Mouse (Mus musculus) lung, embryonic 15.5 days (tissue): ENCODE data around the gene Popdc2. TPM values are rescaled to one million over a fixed set of nuclear protein-coding genes. Genes with fewer than 3 reads are reported as not detected.

ENCODE experiments used
- ATAC-seq: fragments of 200-750 bp; cut with Nextera tagmentation; 2 replicates; pipeline ENCODE4 v1.8.0; 2017; ENCODE audit warnings: moderate number of reproducible peaks, borderline replicate concordance; ENCODE audit not compliant: low FRiP score, low TSS enrichment; ENCODE audit errors: extremely low read depth
- H3K27ac ChIP-seq: fragments of 300-500 bp; sonication (generic); 2 replicates; pipeline ENCODE4 v1.5.1; 2015; ENCODE audit warnings: moderate library complexity, mild to moderate bottlenecking, inconsistent platforms
- H3K27me3 ChIP-seq: fragments of 300-500 bp; sonication (generic); 2 replicates; pipeline ENCODE4 v1.6.1; 2015; ENCODE audit warnings: inconsistent platforms
- H3K36me3 ChIP-seq: fragments of 300-500 bp; sonication (generic); 2 replicates; pipeline ENCODE4 v1.6.1; 2015; ENCODE audit warnings: inconsistent platforms
- H3K4me1 ChIP-seq: fragments of 300-500 bp; sonication (generic); 2 replicates; pipeline ENCODE4 v1.6.1; 2015; ENCODE audit warnings: inconsistent platforms
- H3K4me2 ChIP-seq: fragments of 300-500 bp; sonication (generic); 2 replicates; pipeline ENCODE4 v1.6.1; 2015; ENCODE audit warnings: inconsistent platforms, mild to moderate bottlenecking, moderate library complexity
- H3K4me3 ChIP-seq: fragments of 300-500 bp; sonication (generic); 2 replicates; pipeline ENCODE4 v1.5.1; 2015; ENCODE audit warnings: mild to moderate bottlenecking, inconsistent platforms
- H3K9ac ChIP-seq: fragments of 300-500 bp; sonication (generic); 2 replicates; pipeline ENCODE4 v1.6.1; 2015; ENCODE audit warnings: inconsistent platforms
- H3K9me3 ChIP-seq: fragments of 300-500 bp; sonication (generic); 2 replicates; pipeline ENCODE4 v1.6.1; 2016; ENCODE audit warnings: inconsistent platforms
- WGBS: fragments of 180-500 bp; shearing (Covaris S2); methylation state at CpG from one replicate; pipeline ENCODE4 v1.1.7; 2015; 5-methylcytosine and 5-hydroxymethylcytosine counted together
- polyA plus RNA-seq: library from polyadenylated mRNA; unstranded; fragments of >200 nt; fragmentation: Nextera tagmentation; extraction: Ambion mirVana; gene quantifications from 2 replicates; pipeline ENCODE4 v1.2.1, GENCODE M21; 2015

The Popdc2 gene
- polyA plus RNA-seq, 1 experiment from 2014 or later: 10.8 TPM

DNA sequence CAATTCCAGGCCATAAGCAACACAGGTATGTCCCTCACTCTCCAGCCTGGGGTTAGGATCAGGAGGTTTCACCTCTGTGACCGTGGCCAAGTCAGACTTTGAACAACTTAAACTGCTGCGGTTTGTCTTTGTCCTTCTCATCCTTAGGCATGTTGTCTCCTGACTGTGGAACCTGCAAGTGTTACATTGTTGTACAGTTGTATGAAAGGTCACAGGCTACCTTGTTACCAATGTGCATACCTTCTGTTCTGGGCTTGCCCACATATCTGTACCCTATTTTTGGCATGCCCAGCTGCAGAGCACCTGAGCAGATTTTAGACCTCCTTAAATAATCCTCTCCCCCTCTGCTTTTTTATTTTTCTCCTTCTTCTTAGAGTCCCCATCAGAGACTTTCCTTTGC is 2.8 kb upstream of the Popdc2 start:
- Histone ChIP-seq H3K9ac (no peak overlapping the region), H3K4me3 (no peak overlapping the region), H3K9me3 (no peaks in the 10 kb centered on the region), H3K36me3 (no peaks in the 10 kb centered on the region), H3K27ac (no peak overlapping the region), H3K4me2 (no peak overlapping the region), H3K4me1 (peaks cover 15% of the 10 kb centered on the region), H3K27me3 (no peaks in the 10 kb centered on the region)
- no peak for ATAC-seq
- 89% methylated on average over 2 of the region's 2 CpGs for WGBS

DNA sequence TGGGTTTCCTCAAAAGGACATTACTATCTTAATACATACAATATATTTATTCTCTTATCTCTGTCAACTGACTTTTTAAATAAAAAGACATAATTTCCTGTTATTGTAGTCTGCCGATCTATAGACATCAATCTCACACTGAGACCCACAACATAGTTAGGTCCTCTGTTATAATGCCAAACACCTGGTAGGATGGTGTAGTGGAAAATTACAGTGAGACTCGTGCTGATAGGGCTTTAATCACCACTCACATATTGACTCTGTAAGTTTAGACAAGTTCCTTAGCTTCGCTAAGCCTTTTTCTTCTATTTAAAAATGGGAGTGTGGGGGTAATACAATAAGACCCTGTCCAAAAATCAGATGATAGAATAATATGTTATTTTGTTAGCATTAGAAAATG is 2.2 kb upstream of the Popdc2 start:
- Histone ChIP-seq H3K4me3 (no peak overlapping the region), H3K36me3 (no peaks in the 10 kb centered on the region), H3K4me1 (peaks cover 15% of the 10 kb centered on the region), H3K27me3 (no peaks in the 10 kb centered on the region), H3K9ac (no peak overlapping the region), H3K27ac (no peak overlapping the region), H3K9me3 (no peaks in the 10 kb centered on the region), H3K4me2 (no peak overlapping the region)
- 53% methylated on average over 3 of the region's 3 CpGs for WGBS
- no peak for ATAC-seq

DNA sequence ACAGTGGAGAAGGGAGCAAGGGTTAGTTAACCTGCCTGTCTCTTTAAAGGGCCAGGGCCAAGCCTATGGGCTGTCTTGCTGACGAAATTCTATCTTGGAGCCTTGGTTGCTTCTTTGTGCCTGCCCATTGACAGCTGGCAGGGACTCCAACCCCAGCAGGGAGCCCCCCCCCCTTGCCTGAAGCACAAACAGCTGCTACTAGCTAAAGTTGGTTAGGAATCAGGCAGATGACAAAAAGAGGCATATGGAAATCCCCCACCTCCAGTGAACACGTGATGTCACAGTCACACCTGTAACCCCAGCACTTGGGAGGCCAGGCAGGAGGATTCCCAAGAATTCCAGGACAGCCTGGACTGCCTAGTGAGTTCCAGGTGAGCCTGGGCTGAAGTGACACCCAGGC is 1.7 kb upstream of the Popdc2 start:
- no peak for ATAC-seq
- Histone ChIP-seq H3K9ac (no peak overlapping the region), H3K36me3 (no peaks in the 10 kb centered on the region), H3K4me2 (no peak overlapping the region), H3K9me3 (no peaks in the 10 kb centered on the region), H3K27me3 (no peaks in the 10 kb centered on the region), H3K27ac (no peak overlapping the region), H3K4me3 (no peak overlapping the region), H3K4me1 (peaks cover 15% of the 10 kb centered on the region)
- 18% methylated on average over 2 of the region's 2 CpGs for WGBS

GRCm38 (mm10) chr16:38362493-38363255 is 665 bp downstream of the Popdc2 start:
- no peak for ATAC-seq
- no peaks in the 10 kb centered on the region for H3K9me3 ChIP-seq
- H3K27me3 ChIP-seq: no peaks in the 10 kb centered on the region
- H3K4me3 ChIP-seq: peak overlapping the region; percentile 1; the same call in 1 of the 2 replicates
- H3K4me2 ChIP-seq: peak overlapping the region; percentile 35
- WGBS: 48% methylated on average over 20 of the region's 20 CpGs
- H3K4me1 ChIP-seq: peaks cover 15% of the 10 kb centered on the region
- H3K9ac ChIP-seq: no peak overlapping the region
- H3K27ac ChIP-seq: no peak overlapping the region
- H3K36me3 ChIP-seq: no peaks in the 10 kb centered on the region

DNA sequence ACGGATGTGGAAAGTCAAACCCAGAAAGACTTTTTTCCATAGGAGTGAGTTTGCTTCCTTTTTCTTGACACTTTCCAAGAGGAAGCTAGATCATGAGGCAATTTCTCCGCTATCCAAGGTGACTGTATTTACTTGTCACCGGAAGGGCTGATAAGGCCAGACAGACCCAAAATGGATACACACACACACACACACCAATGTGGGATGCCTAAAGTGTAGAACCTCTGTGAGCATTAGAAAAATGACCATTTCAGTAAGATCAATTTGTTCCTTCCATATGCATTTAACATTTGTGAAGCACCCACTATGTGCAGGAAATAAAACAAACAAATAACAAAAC is 1.2 kb downstream of the Popdc2 start:
- Histone ChIP-seq H3K4me2 (no peak overlapping the region), H3K27me3 (no peaks in the 10 kb centered on the region), H3K9me3 (no peaks in the 10 kb centered on the region), H3K36me3 (no peaks in the 10 kb centered on the region), H3K27ac (no peak overlapping the region), H3K4me1 (peaks cover 15% of the 10 kb centered on the region), H3K4me3 (no peak overlapping the region), H3K9ac (no peak overlapping the region)
- ATAC-seq: no peak
- WGBS: 41% methylated on average over 3 of the region's 3 CpGs

DNA sequence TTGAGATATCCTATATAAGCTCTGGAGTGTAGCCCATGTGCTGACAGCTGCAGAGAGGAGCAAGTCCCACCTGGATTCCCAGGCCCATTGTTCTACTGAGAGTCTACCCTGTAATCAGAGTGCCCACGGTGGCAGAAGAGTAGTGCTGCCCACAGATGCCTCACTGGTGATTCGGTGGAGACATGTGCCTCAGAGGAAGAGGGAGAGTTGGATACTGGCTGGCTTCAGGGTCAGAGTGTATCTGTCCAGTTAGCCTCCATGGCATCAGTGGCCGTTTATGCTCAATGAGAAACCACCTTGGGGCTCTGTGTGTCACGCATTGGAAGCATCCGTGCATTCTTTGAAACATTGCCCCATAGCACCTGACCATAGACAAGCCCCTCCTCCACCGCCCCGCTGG is 1.6 kb downstream of the Popdc2 start:
- Histone ChIP-seq H3K4me1 (peaks cover 15% of the 10 kb centered on the region), H3K4me2 (no peak overlapping the region), H3K9ac (no peak overlapping the region), H3K27me3 (no peaks in the 10 kb centered on the region), H3K36me3 (no peaks in the 10 kb centered on the region), H3K9me3 (no peaks in the 10 kb centered on the region), H3K27ac (no peak overlapping the region), H3K4me3 (no peak overlapping the region)
- no peak for ATAC-seq
- WGBS: 68% methylated on average over 7 of the region's 7 CpGs

DNA sequence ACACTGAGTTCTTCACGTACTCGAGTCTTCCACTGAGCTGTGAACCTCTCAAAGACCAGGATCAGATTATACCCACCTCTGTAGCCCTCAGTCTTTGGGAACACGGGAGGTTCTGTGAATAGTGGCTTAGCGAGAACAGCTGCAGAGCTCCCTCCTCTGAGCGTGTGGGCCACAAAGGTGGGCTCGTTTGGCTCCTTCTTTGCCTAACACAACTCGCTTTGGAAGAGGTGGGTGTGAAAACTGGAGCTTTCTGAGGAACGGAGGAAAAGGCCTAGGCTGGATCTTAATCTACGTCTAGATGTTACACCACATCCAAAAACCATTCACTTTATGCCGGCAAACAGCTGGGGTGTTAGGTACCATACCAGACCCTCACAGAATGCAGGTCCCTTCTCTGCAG is 3.4 kb downstream of the Popdc2 start:
- WGBS: 82% methylated on average over 10 of the region's 10 CpGs
- H3K27me3 ChIP-seq: no peaks in the 10 kb centered on the region
- H3K4me1 ChIP-seq: peaks cover 15% of the 10 kb centered on the region
- no peak overlapping the region for H3K4me3 ChIP-seq
- ATAC-seq: no peak
- no peak overlapping the region for H3K27ac ChIP-seq
- no peaks in the 10 kb centered on the region for H3K9me3 ChIP-seq
- H3K4me2 ChIP-seq: no peak overlapping the region
- H3K9ac ChIP-seq: no peak overlapping the region
- no peaks in the 10 kb centered on the region for H3K36me3 ChIP-seq

GRCm38 (mm10) chr16:38366231-38366630 is 4.2 kb downstream of the Popdc2 start:
- H3K9ac ChIP-seq: no peak overlapping the region
- H3K27me3 ChIP-seq: no peaks in the 10 kb centered on the region
- peaks cover 15% of the 10 kb centered on the region for H3K4me1 ChIP-seq
- H3K4me3 ChIP-seq: no peak overlapping the region
- no peaks in the 10 kb centered on the region for H3K9me3 ChIP-seq
- whole genome bisulfite sequencing: 74% methylated on average over 4 of the region's 4 CpGs
- H3K27ac ChIP-seq: no peak overlapping the region
- no peak for ATAC-seq
- no peaks in the 10 kb centered on the region for H3K36me3 ChIP-seq
- H3K4me2 ChIP-seq: no peak overlapping the region

GRCm38 (mm10) chr16:38368336-38368735 is 6.3 kb downstream of the Popdc2 start:
- no peaks in the 10 kb centered on the region for H3K4me1 ChIP-seq
- H3K36me3 ChIP-seq: no peaks in the 10 kb centered on the region
- no peak overlapping the region for H3K4me3 ChIP-seq
- H3K9me3 ChIP-seq: no peaks in the 10 kb centered on the region
- 71% methylated on average over 10 of the region's 10 CpGs for WGBS
- no peak overlapping the region for H3K4me2 ChIP-seq
- H3K27me3 ChIP-seq: no peaks in the 10 kb centered on the region
- no peak overlapping the region for H3K27ac ChIP-seq
- H3K9ac ChIP-seq: no peak overlapping the region
- no peak for ATAC-seq

- Histone ChIP-seq H3K4me2 (no peak overlapping the region), H3K4me1 (no peaks in the 10 kb centered on the region), H3K9me3 (no peaks in the 10 kb centered on the region), H3K9ac (no peak overlapping the region), H3K27ac (no peak overlapping the region), H3K36me3 (no peaks in the 10 kb centered on the region), H3K4me3 (no peak overlapping the region), H3K27me3 (no peaks in the 10 kb centered on the region)
- no peak for ATAC-seq
- WGBS: 82% methylated on average over 7 of the region's 7 CpGs
These were observed 7.0 kb downstream of the Popdc2 start for GRCm38 (mm10) chr16:38369000-38369399.

- Histone ChIP-seq H3K36me3 (no peaks in the 10 kb centered on the region), H3K27me3 (no peaks in the 10 kb centered on the region), H3K9ac (no peak overlapping the region), H3K4me3 (no peak overlapping the region), H3K9me3 (no peaks in the 10 kb centered on the region), H3K4me2 (no peak overlapping the region), H3K4me1 (no peaks in the 10 kb centered on the region), H3K27ac (no peak overlapping the region)
- WGBS: 88% methylated on average over 8 of the region's 8 CpGs
- ATAC-seq: no peak
These were observed 7.4 kb downstream of the Popdc2 start for GRCm38 (mm10) chr16:38369431-38369830.

GRCm38 (mm10) chr16:38369992-38370484 is 8.0 kb downstream of the Popdc2 start:
- ATAC-seq: no peak
- WGBS: 69% methylated on average over 4 of the region's 4 CpGs
- Histone ChIP-seq H3K9ac (no peak overlapping the region), H3K36me3 (no peaks in the 10 kb centered on the region), H3K4me1 (no peaks in the 10 kb centered on the region), H3K27ac (no peak overlapping the region), H3K9me3 (no peaks in the 10 kb centered on the region), H3K4me2 (no peak overlapping the region), H3K27me3 (no peaks in the 10 kb centered on the region), H3K4me3 (no peak overlapping the region)
